Comparison of ENCODE assay signal across 21 mouse cellular contexts in the genomic region with DNA sequence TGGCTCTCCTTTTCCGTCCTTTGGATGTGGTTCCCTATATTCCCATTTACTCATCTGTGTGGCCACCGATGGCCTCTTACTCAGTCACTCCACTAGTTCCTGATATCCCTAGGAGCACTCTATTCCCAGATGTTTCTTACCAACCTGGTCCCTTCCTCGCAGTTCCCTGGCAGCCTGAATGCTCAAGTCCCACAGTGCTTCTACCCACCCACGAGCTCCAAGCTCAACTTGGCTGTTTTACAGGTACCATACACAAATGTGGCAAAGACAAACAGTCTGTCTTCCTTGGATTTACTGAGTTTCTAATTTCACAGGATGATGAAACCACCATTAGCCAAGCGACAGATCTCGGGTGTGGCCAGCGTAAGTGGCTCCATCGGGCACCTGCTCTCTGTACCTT. TPM values are rescaled to one million over a fixed set of nuclear protein-coding genes. Genes with fewer than 3 reads are reported as not detected.
DNase-seq lines count a peak whose midpoint lies in the region; ATAC-seq and TF ChIP-seq lines count a peak whose summit lies in the region.
"Had no signal": no experiment of that assay in that cellular context is flagged by ENCODE, and none has a peak within 500 bp of the region (broad histone marks: within the 10 kb centered on the region; RNA-seq: fewer than 3 reads in every experiment).

No protein-coding gene starts in this region.

- H3K27ac ChIP-seq in kidney, embryonic 15.5 days: no peak overlapping the region
- 0 out of 2 replicates have a peak overlapping the region, but pooled peaks have one; percentile 24 for H3K27ac ChIP-seq in left cerebral cortex, adult 2 months
- H3K27ac ChIP-seq in intestine, postnatal 0 days (ENCODE audit: low read depth, low read length): peak overlapping the region; percentile 17; the same call in 1 of the 2 replicates
- H3K27ac ChIP-seq: embryonic facial prominence, embryonic 10.5 days; forebrain, embryonic 13.5 days; heart, adult 2 months; heart, embryonic 15.5 days; hindbrain, embryonic 13.5 days had no signal

- H3K9ac ChIP-seq in kidney, embryonic 15.5 days: no peak overlapping the region
- H3K9ac ChIP-seq in intestine, postnatal 0 days (ENCODE audit: low read depth, low read length): no peak overlapping the region
- H3K9ac ChIP-seq: forebrain, embryonic 13.5 days; forebrain, postnatal 0 days; heart, embryonic 15.5 days; hindbrain, embryonic 13.5 days had no signal

- H3K4me2 ChIP-seq in kidney, embryonic 15.5 days: no peak overlapping the region
- H3K4me2 ChIP-seq in intestine, postnatal 0 days (replicated peaks; ENCODE audit: low read depth): no peak overlapping the region
- H3K4me2 ChIP-seq: forebrain, embryonic 13.5 days; heart, embryonic 11.5 days; heart, embryonic 15.5 days; hindbrain, embryonic 13.5 days had no signal

- H3K36me3 ChIP-seq in kidney, embryonic 15.5 days: no peaks in the 10 kb centered on the region
- H3K36me3 ChIP-seq in intestine, postnatal 0 days (ENCODE audit: control insufficient read depth, insufficient read depth): no peaks in the 10 kb centered on the region
- H3K36me3 ChIP-seq: embryonic facial prominence, embryonic 10.5 days; hindbrain, embryonic 13.5 days had no signal

- H3K27me3 ChIP-seq in kidney, embryonic 15.5 days: no peaks in the 10 kb centered on the region
- H3K27me3 ChIP-seq in intestine, postnatal 0 days (replicated peaks; ENCODE audit: control insufficient read depth, insufficient read depth, low read length): no peaks in the 10 kb centered on the region
- H3K27me3 ChIP-seq: forebrain, embryonic 13.5 days; heart, embryonic 15.5 days; hindbrain, embryonic 13.5 days had no signal

- ATAC-seq in kidney, embryonic 15.5 days (replicated peaks; ENCODE audit: low FRiP score): no peak
- no peak for ATAC-seq in intestine, postnatal 0 days
- ATAC-seq: forebrain, embryonic 13.5 days; forebrain, postnatal 0 days had no signal

- peak; percentile 4 for DNase-seq in kidney, adult 9 months
- DNase-seq in left cerebral cortex, adult 2 months (ENCODE audit: extremely low spot score in 1 of 2, low spot score in 2 of 2): peak in 1 of 2 experiments; percentile 21
- DNase-seq in left cerebral cortex, postnatal 10 days (ENCODE audit: extremely low spot score in 1 of 2, low spot score in 2 of 2): no peak
- DNase-seq in brain, adult 2 months (ENCODE audit: low read depth, low spot score): peak; percentile 69
- DNase-seq in ovary, postnatal 10 days (ENCODE audit: low spot score): no peak
- DNase-seq: adrenal gland, adult 2 months; adrenal gland, postnatal 25 days; cerebellum, adult 2 months; cerebellum, postnatal 10 days; forebrain, postnatal 0 days; gastrocnemius, postnatal 14 days; heart, adult 2 months; heart, postnatal 14 days had no signal

- intact Hi-C loops in left cerebral cortex, adult 2 months (cut with DNase I): loop anchor here (1.0 kb wide), 1 partner anchor 158 kb away; no protein-coding TSS in a partner anchor
- intact Hi-C loops in left cerebral cortex, postnatal 10 days (cut with DNase I): loop anchor here (10.0 kb wide), 1 partner anchor 470 kb away; no protein-coding TSS in a partner anchor

- H3K9me3 ChIP-seq in kidney, embryonic 15.5 days (replicated peaks): no peaks in the 10 kb centered on the region
- H3K9me3 ChIP-seq in intestine, postnatal 0 days (ENCODE audit: control insufficient read depth): no peaks in the 10 kb centered on the region
- H3K9me3 ChIP-seq: embryonic facial prominence, embryonic 10.5 days; forebrain, embryonic 13.5 days; heart, embryonic 15.5 days; hindbrain, embryonic 13.5 days had no signal

- peaks cover 25% of the 10 kb centered on the region for H3K4me1 ChIP-seq in kidney, embryonic 15.5 days
- H3K4me1 ChIP-seq in intestine, postnatal 0 days (replicated peaks; ENCODE audit: control insufficient read depth, insufficient read depth, low read length): peaks cover 12% of the 10 kb centered on the region
- H3K4me1 ChIP-seq: forebrain, embryonic 13.5 days; heart, embryonic 15.5 days; hindbrain, embryonic 13.5 days had no signal

- no peak overlapping the region for H3K4me3 ChIP-seq in kidney, embryonic 15.5 days (replicated peaks)
- H3K4me3 ChIP-seq in left cerebral cortex, adult 2 months: no peak overlapping the region
- no peak overlapping the region for H3K4me3 ChIP-seq in intestine, postnatal 0 days (ENCODE audit: low read depth, low read length)
- H3K4me3 ChIP-seq: embryonic facial prominence, embryonic 10.5 days; forebrain, embryonic 13.5 days; heart, adult 2 months; heart, embryonic 15.5 days; hindbrain, embryonic 13.5 days had no signal

- WGBS in kidney, embryonic 15.5 days: 82% methylated on average over 8 of the region's 8 CpGs
- 59% methylated on average over 8 of the region's 8 CpGs for WGBS in intestine, postnatal 0 days

- TF ChIP-seq CTCF in left cerebral cortex, adult 2 months (IDR thresholded peaks at IDR 0.05): no peak
- TF ChIP-seq CTCF in intestine, postnatal 0 days (IDR thresholded peaks at IDR 0.05; ENCODE audit: low read depth): no peak

RNA-seq across cellular contexts. Expression of gene Mfsd4b1, which starts 29.4 kb away (rescaled TPM):
- 5.1 and 5.8 TPM in 2 replicates for polyA plus RNA-seq in kidney, embryonic 15.5 days (2015; fragmentation: Nextera tagmentation; extraction: Ambion mirVana)
- total RNA-seq in left cerebral cortex, adult 2 months (2021): 1 to 10 TPM; 1.4 to 1.7 TPM
- total RNA-seq in left cerebral cortex, postnatal 10 days (2021): under 1 TPM in 1 of 2 experiments, not detected in 1; 0.28 TPM
- polyA plus RNA-seq in intestine, postnatal 0 days (2015; fragmentation: Nextera tagmentation; extraction: Ambion mirVana): 8.4 TPM in 2 replicates
- total RNA-seq: hematopoietic stem cell, adult 5-6 weeks had no signal
- polyA plus RNA-seq: forebrain, embryonic 13.5 days had no signal

Comparison
In these comparisons a context has a peak if more than half of its experiments do, and no peak if none do; other contexts are left out.
1. DNase-seq: peak in kidney, adult 9 months (single experiment) and brain, adult 2 months (single experiment); none in left cerebral cortex, postnatal 10 days (0 of 2) and ovary, postnatal 10 days (single experiment).